Mouse (Mus musculus) kidney, adult 2 months (tissue): ENCODE measurements around the gene Foxo4.

Experiments used
- CTCF ChIP-seq: fragments of 200-500 bp; conservative IDR thresholded peaks from 2 replicates; pipeline ENCODE4 v1.5.1; 2011; ENCODE audit warnings: low read depth, mild to moderate bottlenecking, control low read depth, low read length, moderate library complexity, mixed read lengths; ENCODE audit not compliant: insufficient read depth, insufficient read length
- POLR2A ChIP-seq: fragments of 200-500 bp; IDR thresholded peaks from one replicate; pipeline ENCODE4 v1.6.1; 2011; ENCODE audit warnings: low read depth, low read length, control low read depth

GRCm38 (mm10) chrX:101254740-101255139 lies 412 bp downstream of the Foxo4 start:
- no peak for TF ChIP-seq CTCF
- TF ChIP-seq POLR2A, result no peak
